Mouse (Mus musculus) kidney, adult 10 weeks (tissue): ENCODE measurements around the gene Olfr1312. TPM values are rescaled to one million over a fixed set of nuclear protein-coding genes. Genes with fewer than 3 reads are reported as not detected.

ENCODE experiments used
- polyA plus RNA-seq: library from polyadenylated mRNA; stranded (reverse); fragments of 350-450 nt; fragmentation: Illumina TruSeq; extraction: RNeasy Lipid Tissue Mini Kit (QIAGEN cat#74804); gene quantifications from one replicate; pipeline ENCODE4 v1.2.3, GENCODE M21; 2014; ENCODE audit warnings: low read depth, low replicate concordance

Gene Olfr1312
- not detected for polyA plus RNA-seq

DNA sequence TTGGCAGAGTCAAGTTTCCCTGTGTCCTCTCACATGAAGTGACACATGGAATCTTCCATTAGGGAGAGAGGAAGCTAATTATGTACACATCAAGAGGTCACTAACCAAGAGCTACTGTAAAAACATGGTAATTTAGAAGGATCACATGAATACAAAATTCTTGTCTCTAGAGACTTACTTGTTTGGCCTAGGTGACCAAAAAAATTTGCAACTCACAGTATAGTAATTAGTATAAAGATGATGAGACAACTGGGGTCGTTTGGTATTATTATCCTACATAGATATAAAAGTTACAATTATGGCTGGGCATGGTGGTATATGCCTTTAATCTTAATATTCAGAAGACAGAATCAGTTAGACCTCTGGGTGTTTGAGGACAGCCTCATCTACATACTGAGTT lies at the start of gene Olfr1312:
Olfr1312 (minus strand) TSS at position 101 of the 400 bp plus-strand sequence.

GRCm38 (mm10) chr2:112096681-112097080 lies 46.6 kb upstream of the Olfr1312 start, which contains the start of gene Olfr1314:
Gene Olfr1314, minus strand, starts transcription at chr2:112096781.

DNA sequence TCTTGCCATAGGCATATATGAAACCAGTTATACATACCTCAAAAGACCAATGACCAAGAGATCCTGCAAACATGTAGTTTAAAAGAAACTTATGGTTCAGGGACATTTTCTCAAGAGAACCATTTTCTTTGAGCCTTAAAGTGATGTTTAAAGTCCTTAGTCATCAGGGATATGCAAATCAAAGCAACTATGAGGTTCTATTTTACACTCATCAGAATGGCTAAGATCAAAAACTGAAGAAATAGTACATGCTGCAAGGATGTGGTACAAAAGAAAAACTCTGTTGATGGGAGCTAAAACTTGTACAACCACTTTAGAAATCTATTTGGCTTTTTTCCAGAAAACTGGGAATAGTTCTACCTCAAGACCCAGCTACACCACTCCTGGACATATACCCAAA lies 27.7 kb upstream of the Olfr1312 start, which contains the start of gene Olfr1313:
Olfr1313 (minus strand) TSS at position 101 of the 400 bp plus-strand sequence.

GRCm38 (mm10) chr2:112024312-112024711 lies 25.7 kb downstream of the Olfr1312 start, which contains the start of gene Olfr1311:
Gene Olfr1311, minus strand, starts transcription at chr2:112024412.

GRCm38 (mm10) chr2:112012608-112013007 lies 37.4 kb downstream of the Olfr1312 start, which contains the start of gene Olfr1310:
Gene Olfr1310, minus strand, starts transcription at chr2:112012708.

GRCm38 (mm10) chr2:111990181-111990580 lies 59.9 kb downstream of the Olfr1312 start, which contains the start of gene Olfr1309:
Gene Olfr1309, minus strand, starts transcription at chr2:111990281.

Other genes with a start within 250 kb of the Olfr1312 start
- not detected for gene Olfr1303, start 229.9 kb downstream of the Olfr1312 start, polyA plus RNA-seq
- not detected for gene Olfr1305, start 173.1 kb downstream of the Olfr1312 start, polyA plus RNA-seq
- gene Olfr1306, start 134.0 kb downstream of the Olfr1312 start, polyA plus RNA-seq = not detected
- gene Olfr1307, start 100.8 kb downstream of the Olfr1312 start, polyA plus RNA-seq = not detected
- not detected for gene Olfr1308, start 85.3 kb downstream of the Olfr1312 start, polyA plus RNA-seq
- gene Olfr1309, start 60.0 kb downstream of the Olfr1312 start, polyA plus RNA-seq = not detected
- gene Olfr1310, start 37.5 kb downstream of the Olfr1312 start, polyA plus RNA-seq = not detected
- not detected for gene Olfr1311, start 25.8 kb downstream of the Olfr1312 start, polyA plus RNA-seq
- gene Olfr1313, start 27.6 kb upstream of the Olfr1312 start, polyA plus RNA-seq = not detected
- not detected for gene Olfr1314, start 46.5 kb upstream of the Olfr1312 start, polyA plus RNA-seq
- gene Olfr1315-ps1, start 65.2 kb upstream of the Olfr1312 start, polyA plus RNA-seq = not detected
- gene Olfr1316, start 84.7 kb upstream of the Olfr1312 start, polyA plus RNA-seq = not detected
- gene Olfr1317, start 90.1 kb upstream of the Olfr1312 start, polyA plus RNA-seq = not detected
- not detected for gene Olfr1318, start 104.0 kb upstream of the Olfr1312 start, polyA plus RNA-seq
- gene Lpcat4, start 189.2 kb upstream of the Olfr1312 start, polyA plus RNA-seq = not detected
- not detected for gene Nutm1, start 209.1 kb upstream of the Olfr1312 start, polyA plus RNA-seq
- gene Nop10, start 211.7 kb upstream of the Olfr1312 start, polyA plus RNA-seq = 48.2 TPM
- gene Slc12a6, start 215.6 kb upstream of the Olfr1312 start, polyA plus RNA-seq = 44.4 TPM
- gene Gm21985, start 216.1 kb upstream of the Olfr1312 start, polyA plus RNA-seq = 0.40 TPM